Mouse (Mus musculus): Measurements from ENCODE around the gene Tmem120b. TPM values are rescaled to one million over a fixed set of nuclear protein-coding genes. Genes with fewer than 3 reads are reported as not detected.

The Tmem120b gene
- polyA plus RNA-seq, 1 experiment from 2014 or later, result 11.9 TPM

DNA sequence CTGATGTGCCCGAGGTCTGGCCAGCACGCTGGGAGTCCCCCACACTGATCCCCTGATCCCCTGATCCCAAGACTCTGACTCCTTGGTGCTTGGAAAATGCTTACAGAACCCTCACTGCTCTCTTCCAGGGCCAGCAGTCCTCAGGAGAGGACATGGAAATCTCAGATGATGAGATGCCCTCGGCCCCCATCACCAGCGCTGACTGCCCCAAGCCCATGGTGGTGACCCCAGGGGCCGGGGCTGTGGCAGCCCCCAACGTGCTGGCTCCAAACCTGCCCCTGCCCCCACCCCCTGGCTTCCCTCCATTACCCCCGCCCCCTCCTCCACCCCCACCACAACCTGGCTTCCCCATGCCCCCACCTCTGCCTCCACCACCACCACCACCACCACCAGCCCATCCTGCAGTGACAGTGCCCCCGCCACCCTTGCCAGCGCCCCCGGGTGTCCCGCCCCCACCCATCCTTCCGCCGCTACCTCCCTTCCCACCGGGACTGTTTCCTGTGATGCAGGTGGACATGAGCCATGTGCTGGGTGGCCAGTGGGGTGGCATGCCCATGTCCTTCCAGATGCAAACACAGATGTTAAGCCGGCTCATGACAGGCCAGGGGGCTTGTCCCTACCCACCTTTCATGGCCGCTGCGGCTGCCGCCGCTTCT, 83.6 kb downstream of the Tmem120b start:
- Histone ChIP-seq H3K9ac (replicated peaks; ENCODE audit: low read depth) (no peak overlapping the region), H3K4me1 (ENCODE audit: insufficient read depth, low read depth, low read length) (peaks cover 11% of the 10 kb centered on the region), H3K27me3 (replicated peaks; ENCODE audit: insufficient read depth, low read length) (no peaks in the 10 kb centered on the region), H3K4me2 (replicated peaks; ENCODE audit: low read depth, low read length) (no peak overlapping the region), H3K9me3 (ENCODE audit: low read length) (no peaks in the 10 kb centered on the region), H3K36me3 (ENCODE audit: insufficient read depth, low read length) (peaks cover 13% of the 10 kb centered on the region), H3K27ac (ENCODE audit: low read length) (no peak overlapping the region), H3K4me3 (ENCODE audit: low read depth, low read length) (no peak overlapping the region)
- TF ChIP-seq CTCF (IDR thresholded peaks at IDR 0.05), result no peak
- TF ChIP-seq EP300 (IDR thresholded peaks at IDR 0.05), result no peak
- WGBS, result 88% methylated on average over 17 of the region's 19 CpGs
- DNase-seq (ENCODE audit: low spot score), result no peak
- ATAC-seq, result no peak

DNA sequence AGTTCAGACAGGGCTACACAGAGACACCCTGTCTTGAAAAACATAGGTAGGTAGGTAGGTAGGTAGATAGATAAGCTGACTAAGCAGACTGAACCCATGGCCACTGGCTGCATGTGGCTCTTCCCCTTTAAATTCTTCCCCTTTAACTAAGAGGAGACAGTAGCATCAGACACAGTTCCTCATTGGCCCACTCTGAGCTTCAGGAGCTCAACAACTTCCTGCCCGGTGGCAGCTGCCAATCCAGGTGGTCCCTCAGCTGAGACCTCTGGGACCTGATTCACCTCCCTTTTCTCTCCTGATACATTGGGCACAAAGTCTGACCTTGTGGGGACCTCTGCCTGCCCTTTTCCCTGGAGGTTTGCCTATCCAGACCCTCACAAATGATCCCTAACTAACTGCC, 84.7 kb downstream of the Tmem120b start:
- no peak overlapping the region for H3K9ac ChIP-seq (replicated peaks; ENCODE audit: low read depth)
- H3K36me3 ChIP-seq (ENCODE audit: insufficient read depth, low read length), result peaks cover 20% of the 10 kb centered on the region
- H3K27me3 ChIP-seq (replicated peaks; ENCODE audit: insufficient read depth, low read length), result no peaks in the 10 kb centered on the region
- no peaks in the 10 kb centered on the region for H3K9me3 ChIP-seq (ENCODE audit: low read length)
- no peak for TF ChIP-seq EP300 (IDR thresholded peaks at IDR 0.05)
- no peak for TF ChIP-seq CTCF (IDR thresholded peaks at IDR 0.05)
- DNase-seq (ENCODE audit: low spot score), result no peak
- peaks cover 11% of the 10 kb centered on the region for H3K4me1 ChIP-seq (ENCODE audit: insufficient read depth, low read depth, low read length)
- H3K4me3 ChIP-seq (ENCODE audit: low read depth, low read length), result no peak overlapping the region
- no peak for ATAC-seq
- H3K27ac ChIP-seq (ENCODE audit: low read length), result no peak overlapping the region
- 71% methylated on average over 1 of the region's 1 CpGs for WGBS
- H3K4me2 ChIP-seq (replicated peaks; ENCODE audit: low read depth, low read length), result no peak overlapping the region

DNA sequence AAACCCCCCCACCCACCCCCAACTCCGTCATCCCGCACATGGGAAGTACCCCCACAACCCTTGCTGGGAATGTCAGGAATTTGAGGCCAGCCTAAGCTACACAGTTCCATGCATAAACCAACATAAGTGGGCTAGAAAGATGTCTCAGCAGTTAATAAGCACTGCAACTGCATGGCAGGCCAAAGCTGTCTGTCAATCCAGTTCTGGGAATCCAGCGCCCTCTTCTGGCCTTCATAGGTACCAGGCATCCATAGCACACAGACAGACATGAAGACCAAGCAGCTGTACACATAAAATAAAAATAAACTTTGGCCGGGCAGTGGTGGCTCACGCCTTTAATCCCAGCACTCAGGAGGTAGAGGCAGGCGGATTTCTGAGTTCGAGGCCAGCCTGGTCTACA, 87.2 kb downstream of the Tmem120b start:
- Histone ChIP-seq H3K9me3 (ENCODE audit: low read length) (no peaks in the 10 kb centered on the region), H3K4me2 (replicated peaks; ENCODE audit: low read depth, low read length) (no peak overlapping the region), H3K36me3 (ENCODE audit: insufficient read depth, low read length) (peaks cover 41% of the 10 kb centered on the region), H3K9ac (replicated peaks; ENCODE audit: low read depth) (no peak overlapping the region), H3K27ac (ENCODE audit: low read length) (no peak overlapping the region), H3K4me3 (ENCODE audit: low read depth, low read length) (no peak overlapping the region), H3K27me3 (replicated peaks; ENCODE audit: insufficient read depth, low read length) (no peaks in the 10 kb centered on the region), H3K4me1 (ENCODE audit: insufficient read depth, low read depth, low read length) (peaks cover 6% of the 10 kb centered on the region)
- TF ChIP-seq CTCF (IDR thresholded peaks at IDR 0.05), result peak; percentile 86
- TF ChIP-seq EP300 (IDR thresholded peaks at IDR 0.05), result no peak
- ATAC-seq, result peak; percentile 57
- DNase-seq (ENCODE audit: low spot score), result peak; percentile 88
- WGBS, result 22% methylated on average over 7 of the region's 7 CpGs

DNA sequence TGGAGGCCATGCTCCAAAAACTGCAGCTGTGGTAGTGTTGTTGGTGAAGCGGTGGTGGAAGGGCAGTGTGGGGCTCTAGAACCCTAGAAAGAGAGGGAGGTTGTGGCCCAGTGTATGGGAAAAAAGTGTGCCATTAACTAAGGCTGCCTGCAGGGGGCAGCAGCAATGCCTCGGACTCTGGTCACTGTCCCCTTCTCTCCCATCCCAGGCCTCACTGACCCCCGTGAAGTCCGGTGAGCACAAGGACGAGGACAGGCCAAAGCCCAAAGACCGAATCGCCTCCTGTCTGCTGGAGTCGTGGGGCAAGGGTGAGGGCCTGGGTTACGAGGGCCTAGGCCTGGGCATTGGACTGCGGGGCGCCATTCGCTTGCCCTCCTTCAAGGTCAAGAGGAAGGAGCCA, 88.5 kb downstream of the Tmem120b start:
- Histone ChIP-seq H3K9ac (replicated peaks; ENCODE audit: low read depth) (no peak overlapping the region), H3K4me1 (ENCODE audit: insufficient read depth, low read depth, low read length) (no peaks in the 10 kb centered on the region), H3K4me3 (ENCODE audit: low read depth, low read length) (no peak overlapping the region), H3K4me2 (replicated peaks; ENCODE audit: low read depth, low read length) (no peak overlapping the region), H3K27ac (ENCODE audit: low read length) (no peak overlapping the region), H3K9me3 (ENCODE audit: low read length) (no peaks in the 10 kb centered on the region), H3K36me3 (ENCODE audit: insufficient read depth, low read length) (peaks cover 49% of the 10 kb centered on the region), H3K27me3 (replicated peaks; ENCODE audit: insufficient read depth, low read length) (no peaks in the 10 kb centered on the region)
- ATAC-seq (no peak), DNase-seq (ENCODE audit: low spot score) (no peak)
- TF ChIP-seq EP300 (IDR thresholded peaks at IDR 0.05), result no peak
- peak; percentile 64 for TF ChIP-seq CTCF (IDR thresholded peaks at IDR 0.05)
- WGBS, result 84% methylated on average over 12 of the region's 12 CpGs

DNA sequence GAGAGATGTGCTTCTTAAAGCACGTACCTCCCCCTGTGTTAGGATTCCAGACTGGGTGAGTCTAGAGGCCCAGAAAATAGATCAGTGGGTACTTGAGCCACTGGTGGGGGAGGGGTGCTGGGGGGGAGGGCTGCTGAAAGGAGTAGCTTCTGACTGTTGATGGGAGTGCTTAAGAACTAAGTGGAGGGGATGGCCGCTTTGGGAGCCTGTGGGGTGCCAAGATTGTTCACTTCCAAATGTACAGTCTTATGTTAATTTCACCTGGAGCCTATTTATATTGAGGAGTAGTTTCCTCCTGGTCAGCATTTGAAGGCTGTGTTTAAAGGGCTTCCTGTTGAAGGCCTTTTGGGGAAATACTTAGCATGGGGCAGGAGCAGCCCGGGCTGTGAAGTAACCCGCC, 89.8 kb downstream of the Tmem120b start:
- no peak overlapping the region for H3K27ac ChIP-seq (ENCODE audit: low read length)
- no peak for DNase-seq (ENCODE audit: low spot score)
- WGBS, result 83% methylated on average over 4 of the region's 4 CpGs
- no peaks in the 10 kb centered on the region for H3K9me3 ChIP-seq (ENCODE audit: low read length)
- peaks cover 50% of the 10 kb centered on the region for H3K36me3 ChIP-seq (ENCODE audit: insufficient read depth, low read length)
- no peaks in the 10 kb centered on the region for H3K27me3 ChIP-seq (replicated peaks; ENCODE audit: insufficient read depth, low read length)
- no peak for TF ChIP-seq EP300 (IDR thresholded peaks at IDR 0.05)
- no peak for TF ChIP-seq CTCF (IDR thresholded peaks at IDR 0.05)
- no peaks in the 10 kb centered on the region for H3K4me1 ChIP-seq (ENCODE audit: insufficient read depth, low read depth, low read length)
- no peak overlapping the region for H3K9ac ChIP-seq (replicated peaks; ENCODE audit: low read depth)
- no peak overlapping the region for H3K4me3 ChIP-seq (ENCODE audit: low read depth, low read length)
- no peak overlapping the region for H3K4me2 ChIP-seq (replicated peaks; ENCODE audit: low read depth, low read length)
- ATAC-seq, result no peak

DNA sequence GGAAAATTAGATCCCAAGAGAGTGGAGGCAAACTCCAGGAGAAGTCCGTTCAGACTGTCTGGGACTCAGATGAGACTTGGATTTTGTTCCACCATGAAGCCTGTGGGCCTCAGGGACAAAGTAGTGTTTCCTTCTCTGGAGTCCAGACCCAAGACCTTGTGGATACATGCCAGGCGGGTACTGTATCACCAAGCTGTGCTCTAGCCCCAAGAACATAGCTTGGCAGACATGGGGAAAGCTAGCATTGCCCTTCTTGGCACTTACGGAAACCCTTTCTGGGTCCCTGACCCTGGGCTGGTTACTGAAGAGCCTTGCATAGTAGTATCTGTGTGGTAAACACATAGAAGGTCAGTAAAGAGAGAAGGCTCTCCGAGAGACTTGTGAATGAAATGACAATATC, 91.2 kb downstream of the Tmem120b start:
- Histone ChIP-seq H3K4me1 (ENCODE audit: insufficient read depth, low read depth, low read length) (no peaks in the 10 kb centered on the region), H3K4me2 (replicated peaks; ENCODE audit: low read depth, low read length) (no peak overlapping the region), H3K27ac (ENCODE audit: low read length) (no peak overlapping the region), H3K9ac (replicated peaks; ENCODE audit: low read depth) (no peak overlapping the region), H3K4me3 (ENCODE audit: low read depth, low read length) (no peak overlapping the region), H3K9me3 (ENCODE audit: low read length) (no peaks in the 10 kb centered on the region), H3K36me3 (ENCODE audit: insufficient read depth, low read length) (peaks cover 58% of the 10 kb centered on the region), H3K27me3 (replicated peaks; ENCODE audit: insufficient read depth, low read length) (no peaks in the 10 kb centered on the region)
- ATAC-seq (no peak), DNase-seq (ENCODE audit: low spot score) (no peak)
- TF ChIP-seq CTCF (IDR thresholded peaks at IDR 0.05) (no peak), EP300 (IDR thresholded peaks at IDR 0.05) (no peak)
- WGBS, result 94% methylated on average over 4 of the region's 4 CpGs

DNA sequence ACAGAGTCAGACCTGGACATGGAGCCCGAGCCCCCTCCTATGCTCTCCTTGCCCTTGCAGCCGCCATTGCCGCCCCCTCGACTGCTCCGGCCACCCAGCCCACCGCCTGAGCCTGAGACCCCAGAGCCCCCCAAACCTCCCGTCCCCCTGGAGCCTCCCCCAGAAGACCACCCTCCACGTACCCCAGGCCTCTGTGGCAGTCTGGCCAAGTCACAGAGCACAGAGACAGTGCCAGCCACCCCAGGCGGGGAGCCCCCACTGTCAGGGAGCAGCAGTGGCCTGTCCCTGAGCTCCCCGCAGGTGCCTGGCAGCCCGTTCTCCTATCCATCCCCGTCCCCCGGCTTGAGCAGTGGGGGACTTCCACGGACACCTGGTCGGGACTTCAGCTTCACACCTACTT, 91.7 kb downstream of the Tmem120b start:
- Histone ChIP-seq H3K9ac (replicated peaks; ENCODE audit: low read depth) (no peak overlapping the region), H3K4me1 (ENCODE audit: insufficient read depth, low read depth, low read length) (no peaks in the 10 kb centered on the region), H3K4me3 (ENCODE audit: low read depth, low read length) (no peak overlapping the region), H3K9me3 (ENCODE audit: low read length) (no peaks in the 10 kb centered on the region), H3K27me3 (replicated peaks; ENCODE audit: insufficient read depth, low read length) (no peaks in the 10 kb centered on the region), H3K4me2 (replicated peaks; ENCODE audit: low read depth, low read length) (no peak overlapping the region), H3K36me3 (ENCODE audit: insufficient read depth, low read length) (peaks cover 58% of the 10 kb centered on the region), H3K27ac (ENCODE audit: low read length) (no peak overlapping the region)
- ATAC-seq, result no peak
- DNase-seq (ENCODE audit: low spot score), result no peak
- 94% methylated on average over 13 of the region's 15 CpGs for WGBS
- no peak for TF ChIP-seq EP300 (IDR thresholded peaks at IDR 0.05)
- no peak for TF ChIP-seq CTCF (IDR thresholded peaks at IDR 0.05)

Data from lung, postnatal 0 days (tissue).